Mouse (Mus musculus) forebrain, embryonic 14.5 days (tissue): ENCODE measurements at regions not wholly inside any gene's neighbourhood (a gene's known extent, or its start where the extent isn't known, plus 50 kb on each side); places are given as distances from the start of the nearest gene placed in this dataset.

ENCODE experiments used
- ATAC-seq: fragments of 200-750 bp; cut with Nextera tagmentation; 2 replicates; pipeline ENCODE4 v1.8.0; 2017; ENCODE audit warnings: mild to moderate bottlenecking, moderate library complexity
- DNase-seq: peaks from one replicate; pipeline ENCODE4 v3.0.0-alpha.2; 2015; ENCODE audit warnings: low spot score
- H3K27ac ChIP-seq: fragments of 300-500 bp; sonication (generic); 2 replicates; pipeline ENCODE4 v1.5.1; 2014; ENCODE audit warnings: low read depth, mild to moderate bottlenecking, control low read depth, low read length, moderate library complexity
- H3K27me3 ChIP-seq: fragments of 300-500 bp; sonication (generic); replicated peaks from 2 replicates; pipeline ENCODE4 v1.6.1; 2014; ENCODE audit warnings: low read length, control low read depth, mixed read lengths; ENCODE audit not compliant: control insufficient read depth, insufficient read depth
- H3K36me3 ChIP-seq: fragments of 300-500 bp; sonication (generic); 2 replicates; pipeline ENCODE4 v1.6.1; 2014; ENCODE audit warnings: low read length, control low read depth; ENCODE audit not compliant: control insufficient read depth, insufficient read depth
- H3K4me1 ChIP-seq: fragments of 300-500 bp; sonication (generic); 2 replicates; pipeline ENCODE4 v1.6.1; 2014; ENCODE audit warnings: antibody characterized with exemption, low read length, control low read depth; ENCODE audit not compliant: control insufficient read depth, insufficient read depth
- H3K4me2 ChIP-seq: fragments of 300-500 bp; sonication (generic); 2 replicates; pipeline ENCODE4 v1.6.1; 2014; ENCODE audit warnings: mild to moderate bottlenecking, control low read depth, low read length
- H3K4me3 ChIP-seq: fragments of 300-500 bp; sonication (generic); 2 replicates; pipeline ENCODE4 v1.5.1; 2014; ENCODE audit warnings: low read depth, low read length, control low read depth
- H3K9ac ChIP-seq: fragments of 300-500 bp; sonication (generic); 2 replicates; pipeline ENCODE4 v1.6.1; 2014; ENCODE audit warnings: mild to moderate bottlenecking, low read length, control low read depth, moderate library complexity
- H3K9me3 ChIP-seq: fragments of 300-500 bp; sonication (generic); replicated peaks from 2 replicates; pipeline ENCODE4 v1.6.1; 2016; ENCODE audit warnings: low read length, control low read depth, mixed read lengths; ENCODE audit not compliant: control insufficient read depth
- WGBS: fragments of 180-500 bp; shearing (Covaris S2); extraction: QIAGEN DNeasy Blood & Tissue Kit; methylation state at CpG from one replicate; pipeline ENCODE4 v1.1.7; 2014; 5-methylcytosine and 5-hydroxymethylcytosine counted together

- no peaks in the 10 kb centered on the region for H3K4me1 ChIP-seq
- ATAC-seq, result no peak
- H3K4me3 ChIP-seq, result no peak overlapping the region
- no peak overlapping the region for H3K4me2 ChIP-seq
- H3K36me3 ChIP-seq, result no peaks in the 10 kb centered on the region
- no peak for DNase-seq
- no peak overlapping the region for H3K27ac ChIP-seq
- 76% methylated on average over 5 of the region's 5 CpGs for WGBS
- H3K27me3 ChIP-seq, result peaks cover 13% of the 10 kb centered on the region
- H3K9ac ChIP-seq, result no peak overlapping the region
- no peaks in the 10 kb centered on the region for H3K9me3 ChIP-seq
Observed at GRCm38 (mm10) chr9:122645569-122645968, 101.6 kb upstream of the Topaz1 start.

- no peaks in the 10 kb centered on the region for H3K9me3 ChIP-seq
- DNase-seq (no peak), ATAC-seq (no peak)
- no peak overlapping the region for H3K9ac ChIP-seq
- H3K27me3 ChIP-seq, result no peaks in the 10 kb centered on the region
- no peak overlapping the region for H3K4me2 ChIP-seq
- no peaks in the 10 kb centered on the region for H3K4me1 ChIP-seq
- H3K4me3 ChIP-seq, result no peak overlapping the region
- H3K36me3 ChIP-seq, result no peaks in the 10 kb centered on the region
- 88% methylated on average over 3 of the region's 3 CpGs for WGBS
- H3K27ac ChIP-seq, result no peak overlapping the region
Observed at GRCm38 (mm10) chr9:122650862-122651261, 96.3 kb upstream of the Topaz1 start.

GRCm38 (mm10) chr9:122655583-122655982 is 91.6 kb upstream of the Topaz1 start:
- no peak overlapping the region for H3K4me3 ChIP-seq
- DNase-seq (no peak), ATAC-seq (no peak)
- H3K9ac ChIP-seq, result no peak overlapping the region
- H3K4me2 ChIP-seq, result no peak overlapping the region
- WGBS, result 44% methylated on average over 17 of the region's 17 CpGs
- H3K27ac ChIP-seq, result no peak overlapping the region
- H3K4me1 ChIP-seq, result no peaks in the 10 kb centered on the region
- H3K36me3 ChIP-seq, result no peaks in the 10 kb centered on the region
- no peaks in the 10 kb centered on the region for H3K9me3 ChIP-seq
- no peaks in the 10 kb centered on the region for H3K27me3 ChIP-seq

DNA sequence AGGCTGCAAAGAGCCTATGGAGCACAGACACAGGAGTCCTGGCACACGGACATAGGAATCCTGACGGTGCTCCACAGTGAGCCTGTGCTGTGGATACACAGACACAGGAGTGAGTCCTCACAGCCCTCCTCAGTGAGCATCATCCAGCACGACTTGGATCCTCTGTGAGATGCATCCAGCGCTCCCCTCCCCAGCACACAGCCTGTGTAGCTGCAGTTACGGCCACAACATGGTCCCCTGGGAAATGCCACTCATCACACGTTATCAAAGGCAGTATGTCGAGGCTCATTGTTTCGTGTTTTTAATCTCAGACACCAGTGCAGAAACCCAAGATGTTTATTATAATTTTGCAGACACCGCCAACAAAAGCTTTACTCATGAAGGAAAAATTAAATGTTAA is 87.1 kb upstream of the Topaz1 start:
- no peak for ATAC-seq
- no peak overlapping the region for H3K4me3 ChIP-seq
- no peaks in the 10 kb centered on the region for H3K27me3 ChIP-seq
- H3K4me2 ChIP-seq, result no peak overlapping the region
- WGBS, result 73% methylated on average over 9 of the region's 9 CpGs
- no peaks in the 10 kb centered on the region for H3K36me3 ChIP-seq
- no peaks in the 10 kb centered on the region for H3K9me3 ChIP-seq
- H3K4me1 ChIP-seq, result no peaks in the 10 kb centered on the region
- no peak overlapping the region for H3K9ac ChIP-seq
- no peak overlapping the region for H3K27ac ChIP-seq
- peak; percentile 20 for DNase-seq

GRCm38 (mm10) chr9:122666978-122667645 is 80.0 kb upstream of the Topaz1 start:
- Histone ChIP-seq H3K27me3 (no peaks in the 10 kb centered on the region), H3K4me3 (no peak overlapping the region), H3K36me3 (no peaks in the 10 kb centered on the region), H3K4me2 (no peak overlapping the region), H3K4me1 (no peaks in the 10 kb centered on the region), H3K27ac (no peak overlapping the region), H3K9me3 (no peaks in the 10 kb centered on the region), H3K9ac (no peak overlapping the region)
- DNase-seq (peak; percentile 30), ATAC-seq (peak; percentile 55; the same call in 1 of the 2 replicates)
- 11% methylated on average over 3 of the region's 5 CpGs for WGBS

- Histone ChIP-seq H3K4me3 (no peak overlapping the region), H3K9me3 (no peaks in the 10 kb centered on the region), H3K9ac (no peak overlapping the region), H3K36me3 (no peaks in the 10 kb centered on the region), H3K27ac (no peak overlapping the region), H3K27me3 (no peaks in the 10 kb centered on the region), H3K4me1 (no peaks in the 10 kb centered on the region), H3K4me2 (no peak overlapping the region)
- DNase-seq (no peak), ATAC-seq (no peak)
- 40% methylated on average over 3 of the region's 3 CpGs for WGBS
Observed at GRCm38 (mm10) chr9:122667646-122667981, 79.5 kb upstream of the Topaz1 start.

- no peak overlapping the region for H3K9ac ChIP-seq
- no peak for ATAC-seq
- H3K4me1 ChIP-seq, result no peaks in the 10 kb centered on the region
- H3K4me3 ChIP-seq, result no peak overlapping the region
- H3K9me3 ChIP-seq, result no peaks in the 10 kb centered on the region
- no peaks in the 10 kb centered on the region for H3K27me3 ChIP-seq
- DNase-seq, result no peak
- no peak overlapping the region for H3K27ac ChIP-seq
- H3K4me2 ChIP-seq, result no peak overlapping the region
- H3K36me3 ChIP-seq, result no peaks in the 10 kb centered on the region
- WGBS, result 76% methylated on average over 3 of the region's 3 CpGs
Observed at GRCm38 (mm10) chr9:122673777-122674176, 73.4 kb upstream of the Topaz1 start.

- Histone ChIP-seq H3K4me1 (no peaks in the 10 kb centered on the region), H3K9me3 (no peaks in the 10 kb centered on the region), H3K9ac (no peak overlapping the region), H3K4me2 (no peak overlapping the region), H3K36me3 (no peaks in the 10 kb centered on the region), H3K4me3 (no peak overlapping the region), H3K27me3 (no peaks in the 10 kb centered on the region), H3K27ac (no peak overlapping the region)
- ATAC-seq (peak; percentile 20; the same call in 1 of the 2 replicates), DNase-seq (peak; percentile 42)
- WGBS, result 42% methylated on average over 14 of the region's 14 CpGs
Observed at GRCm38 (mm10) chr9:122678001-122678696, 69.0 kb upstream of the Topaz1 start.

- no peak overlapping the region for H3K4me3 ChIP-seq
- H3K9ac ChIP-seq, result no peak overlapping the region
- no peaks in the 10 kb centered on the region for H3K9me3 ChIP-seq
- H3K27me3 ChIP-seq, result no peaks in the 10 kb centered on the region
- DNase-seq (peak; percentile 76), ATAC-seq (peak; percentile 34; the same call in 1 of the 2 replicates)
- WGBS, result 21% methylated on average over 4 of the region's 4 CpGs
- H3K4me1 ChIP-seq, result no peaks in the 10 kb centered on the region
- no peaks in the 10 kb centered on the region for H3K36me3 ChIP-seq
- H3K4me2 ChIP-seq, result no peak overlapping the region
- no peak overlapping the region for H3K27ac ChIP-seq
Observed at GRCm38 (mm10) chr9:122687170-122687569, 60.0 kb upstream of the Topaz1 start.
